Mouse (Mus musculus) heart, embryonic 10.5 days (tissue): ENCODE results near the gene Mat2a. TPM values are rescaled to one million over a fixed set of nuclear protein-coding genes. Genes with fewer than 3 reads are reported as not detected.

Source experiments
- DNase-seq: peaks from one replicate; pipeline ENCODE4 v3.0.0-alpha.2; 2017; ENCODE audit warnings: low spot score
- H3K27ac ChIP-seq: fragments of 300-500 bp; sonication (generic); 2 replicates; pipeline ENCODE4 v1.5.1; 2016; ENCODE audit warnings: mild to moderate bottlenecking
- H3K27me3 ChIP-seq: fragments of 300-500 bp; sonication (generic); 2 replicates; pipeline ENCODE4 v1.6.1; 2016; ENCODE audit warnings: mild to moderate bottlenecking; ENCODE audit not compliant: poor library complexity, insufficient read depth, severe bottlenecking
- H3K36me3 ChIP-seq: fragments of 300-500 bp; sonication (generic); 2 replicates; pipeline ENCODE4 v1.6.1; 2016; ENCODE audit warnings: mild to moderate bottlenecking, moderate library complexity
- H3K4me1 ChIP-seq: fragments of 300-500 bp; sonication (generic); 2 replicates; pipeline ENCODE4 v1.6.1; 2016; ENCODE audit warnings: mild to moderate bottlenecking
- H3K4me3 ChIP-seq: fragments of 300-500 bp; sonication (generic); 2 replicates; pipeline ENCODE4 v1.5.1; 2016; ENCODE audit warnings: mild to moderate bottlenecking, moderate library complexity
- H3K9me3 ChIP-seq: fragments of 300-500 bp; sonication (generic); 2 replicates; pipeline ENCODE4 v1.6.1; 2016; ENCODE audit warnings: mild to moderate bottlenecking, moderate library complexity
- WGBS: fragments of 180-500 bp; shearing (Covaris S2); methylation state at CpG from one replicate; pipeline ENCODE4 v1.1.7; 2016; 5-methylcytosine and 5-hydroxymethylcytosine counted together
- polyA plus RNA-seq: library from polyadenylated mRNA; unstranded; fragments of >200 nt; fragmentation: Nextera tagmentation; extraction: Ambion mirVana; gene quantifications from 2 replicates; pipeline ENCODE4 v1.2.1, GENCODE M21; 2016

The Mat2a gene
- polyA plus RNA-seq, 1 experiment from 2014 or later = 387 TPM

DNA sequence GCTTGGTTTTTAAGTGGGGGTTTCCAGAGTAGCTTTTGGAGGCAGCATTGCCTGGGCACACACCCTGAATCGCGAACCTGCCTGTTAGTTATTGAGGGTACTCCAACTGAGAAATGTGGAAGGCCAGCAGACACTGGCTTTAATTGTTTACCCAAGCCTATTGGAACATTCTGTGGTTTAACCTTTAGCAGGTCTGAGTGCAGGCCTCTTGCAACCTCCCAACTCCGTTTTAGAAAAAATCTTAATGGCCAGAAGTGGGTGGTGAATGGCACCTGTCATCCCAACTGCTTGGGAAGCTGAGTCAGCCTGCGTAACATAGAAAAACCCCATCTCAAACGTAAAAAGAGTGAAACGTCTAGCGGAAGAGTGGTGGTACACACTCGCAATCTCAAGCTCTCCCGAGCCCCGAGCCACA lies 42.5 kb downstream of the Mat2a start:
- H3K4me3 ChIP-seq = no peak overlapping the region
- 73% methylated on average over 10 of the region's 10 CpGs for WGBS
- 0 out of 2 replicates have a peak, but pooled peaks cover 6% of the 10 kb centered on the region for H3K4me1 ChIP-seq
- H3K36me3 ChIP-seq = no peaks in the 10 kb centered on the region
- no peaks in the 10 kb centered on the region for H3K9me3 ChIP-seq
- H3K27me3 ChIP-seq = no peaks in the 10 kb centered on the region
- no peak overlapping the region for H3K27ac ChIP-seq
- DNase-seq = no peak

DNA sequence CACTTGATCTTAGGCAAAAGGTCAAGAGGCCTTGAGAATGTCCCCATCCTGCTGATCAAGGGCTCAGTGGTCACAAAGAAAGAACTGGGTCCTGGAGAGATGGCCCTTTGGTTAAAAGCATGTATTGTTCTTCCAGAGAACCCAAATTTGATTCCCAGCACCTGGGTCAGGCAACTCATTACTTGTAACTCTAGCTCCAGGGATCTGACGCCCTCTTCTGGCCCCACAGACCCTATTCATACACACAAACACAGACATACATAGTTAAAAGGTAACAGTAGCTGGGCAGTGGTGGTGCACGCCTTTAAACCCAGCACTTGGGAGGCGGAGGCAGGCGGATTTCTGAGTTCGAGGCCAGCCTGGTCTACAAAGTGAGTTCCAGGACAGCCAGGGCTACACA lies 47.0 kb downstream of the Mat2a start:
- Histone ChIP-seq H3K4me1 (peaks cover 39% of the 10 kb centered on the region), H3K27ac (no peak overlapping the region), H3K36me3 (peaks cover 7% of the 10 kb centered on the region; the same call in 1 of the 2 replicates), H3K27me3 (no peaks in the 10 kb centered on the region), H3K9me3 (no peaks in the 10 kb centered on the region), H3K4me3 (no peak overlapping the region)
- 89% methylated on average over 5 of the region's 5 CpGs for WGBS
- DNase-seq = no peak

GRCm38 (mm10) chr6:72390795-72391521 lies 48.4 kb downstream of the Mat2a start:
- H3K27ac ChIP-seq = peak overlapping the region; percentile 97
- peaks cover 39% of the 10 kb centered on the region for H3K4me1 ChIP-seq
- WGBS = 8% methylated on average over 12 of the region's 12 CpGs
- peaks cover 17% of the 10 kb centered on the region; the same call in 1 of the 2 replicates for H3K36me3 ChIP-seq
- no peaks in the 10 kb centered on the region for H3K27me3 ChIP-seq
- no peaks in the 10 kb centered on the region for H3K9me3 ChIP-seq
- DNase-seq = peak; percentile 89
- peak overlapping the region; percentile 78 for H3K4me3 ChIP-seq

DNA sequence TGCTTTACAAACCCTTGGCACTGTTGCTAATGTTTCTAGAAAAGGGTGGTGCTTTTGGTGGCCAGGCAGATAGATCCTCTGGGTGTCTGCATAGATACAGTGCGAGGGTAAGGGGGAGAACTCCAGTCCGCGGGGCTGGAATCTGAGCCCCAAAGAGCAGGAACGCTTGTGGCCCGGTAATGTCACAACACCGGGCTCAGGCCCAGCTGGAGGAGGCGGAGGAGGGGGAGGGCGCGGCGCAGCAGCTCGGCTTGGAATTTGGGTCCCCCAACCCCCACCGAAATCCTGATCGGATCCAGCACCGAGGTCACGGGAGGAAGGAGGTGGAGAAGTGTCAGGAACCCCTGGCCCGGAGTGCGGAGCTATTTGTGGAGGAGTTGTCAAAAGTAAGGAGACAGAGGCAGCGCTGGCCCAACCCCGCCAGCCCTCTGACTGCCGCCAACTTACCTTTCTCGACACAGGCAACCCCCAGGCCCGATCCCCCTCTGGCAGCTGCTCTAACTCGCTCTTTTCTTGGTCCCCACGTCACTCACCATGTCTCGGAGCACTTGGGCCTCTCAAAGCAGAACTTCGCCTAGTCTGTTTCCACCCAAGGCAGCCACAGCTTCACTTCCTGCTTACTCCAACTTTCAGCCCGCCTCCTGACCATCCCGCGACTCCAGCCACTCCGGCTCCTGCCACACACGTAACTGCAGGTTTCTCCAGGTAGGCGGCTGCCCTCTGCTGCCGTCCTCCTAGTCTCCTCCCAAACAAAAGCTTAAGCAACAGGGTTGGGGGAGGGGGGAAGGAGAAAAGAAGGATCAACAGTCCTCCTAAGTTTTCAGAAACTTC lies 49.2 kb downstream of the Mat2a start, which contains the start of gene Vamp8:
Gene Vamp8 (minus strand): TSS at position 763 of the 831 bp plus-strand sequence.
- Histone ChIP-seq H3K9me3 (no peaks in the 10 kb centered on the region), H3K4me3 (peak within 1 kb of the TSS; percentile 78), H3K27me3 (no peaks in the 10 kb centered on the region), H3K4me1 (peaks cover 39% of the 10 kb centered on the region), H3K36me3 (peaks cover 24% of the 10 kb centered on the region), H3K27ac (peak within 1 kb of the TSS; percentile 97)
- peak; percentile 92 for DNase-seq
- WGBS = under 1% methylated on average over 33 of the region's 33 CpGs

DNA sequence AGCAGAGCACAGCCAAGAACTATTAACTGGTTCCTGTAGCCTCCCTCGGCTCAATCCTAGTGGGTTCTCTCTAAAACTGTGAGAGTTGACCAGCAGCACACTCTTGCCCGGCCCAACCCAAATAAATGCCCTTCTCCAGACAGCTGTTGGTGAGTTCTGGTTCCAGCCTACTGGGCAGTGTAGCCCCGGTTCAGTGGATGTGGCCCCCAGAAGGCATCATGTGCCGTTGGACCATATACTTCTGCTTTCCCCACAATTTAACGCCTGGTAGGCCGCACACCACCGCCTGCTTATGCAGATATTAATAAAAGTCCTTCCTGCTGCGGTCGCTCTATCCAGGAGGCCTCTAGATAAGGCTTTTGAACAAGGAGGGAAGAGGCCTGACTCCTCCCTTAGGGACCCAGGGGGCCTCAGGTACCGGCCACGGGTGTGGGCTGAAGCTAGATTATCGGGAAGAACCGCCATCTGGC lies 49.9 kb downstream of the Mat2a start:
- DNase-seq = no peak
- H3K4me1 ChIP-seq = peaks cover 39% of the 10 kb centered on the region
- peak overlapping the region; percentile 78 for H3K4me3 ChIP-seq
- no peaks in the 10 kb centered on the region for H3K9me3 ChIP-seq
- peak overlapping the region; percentile 97 for H3K27ac ChIP-seq
- no peaks in the 10 kb centered on the region for H3K27me3 ChIP-seq
- peaks cover 31% of the 10 kb centered on the region for H3K36me3 ChIP-seq
- 15% methylated on average over 13 of the region's 13 CpGs for WGBS

- H3K36me3 ChIP-seq = peaks cover 36% of the 10 kb centered on the region
- H3K27me3 ChIP-seq = no peaks in the 10 kb centered on the region
- H3K4me1 ChIP-seq = peaks cover 39% of the 10 kb centered on the region
- H3K9me3 ChIP-seq = no peaks in the 10 kb centered on the region
- DNase-seq = no peak
- WGBS = 77% methylated on average over 6 of the region's 6 CpGs
- H3K27ac ChIP-seq = peak overlapping the region; percentile 97
- peak overlapping the region; percentile 78 for H3K4me3 ChIP-seq
Observed at GRCm38 (mm10) chr6:72388791-72389329, 50.5 kb downstream of the Mat2a start.

DNA sequence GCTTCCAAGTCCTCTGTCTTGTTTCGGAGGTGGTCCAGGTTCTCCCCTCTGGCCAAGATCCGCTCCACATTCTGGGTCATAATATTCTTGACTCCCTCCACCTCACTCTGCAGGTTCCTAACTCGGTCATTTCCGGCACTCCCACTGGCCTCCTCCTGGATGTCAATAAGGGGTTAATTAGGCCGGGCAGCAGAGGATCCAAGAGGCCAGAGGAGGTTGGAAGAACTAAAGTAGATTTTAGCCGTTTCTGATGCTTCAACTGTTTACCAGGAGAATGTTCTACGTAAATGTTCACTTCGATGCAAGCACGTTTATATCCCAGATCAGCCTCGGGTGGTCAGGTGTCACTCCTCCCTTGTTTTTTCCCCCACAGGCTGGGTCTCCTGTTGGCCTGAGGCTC lies 51.1 kb downstream of the Mat2a start:
- Histone ChIP-seq H3K27me3 (no peaks in the 10 kb centered on the region), H3K36me3 (peaks cover 36% of the 10 kb centered on the region), H3K4me3 (no peak overlapping the region), H3K9me3 (no peaks in the 10 kb centered on the region), H3K4me1 (peaks cover 39% of the 10 kb centered on the region), H3K27ac (peak overlapping the region; percentile 97)
- no peak for DNase-seq
- WGBS = 64% methylated on average over 10 of the region's 10 CpGs

GRCm38 (mm10) chr6:72387816-72388215 lies 51.5 kb downstream of the Mat2a start:
- H3K36me3 ChIP-seq = peaks cover 36% of the 10 kb centered on the region
- H3K27ac ChIP-seq = no peak overlapping the region
- DNase-seq = no peak
- no peak overlapping the region for H3K4me3 ChIP-seq
- no peaks in the 10 kb centered on the region for H3K9me3 ChIP-seq
- H3K4me1 ChIP-seq = peaks cover 34% of the 10 kb centered on the region
- no peaks in the 10 kb centered on the region for H3K27me3 ChIP-seq
- WGBS = 86% methylated on average over 3 of the region's 3 CpGs

GRCm38 (mm10) chr6:72386561-72386960 lies 52.8 kb downstream of the Mat2a start:
- no peak overlapping the region for H3K4me3 ChIP-seq
- H3K4me1 ChIP-seq = peaks cover 34% of the 10 kb centered on the region
- DNase-seq = no peak
- H3K9me3 ChIP-seq = no peaks in the 10 kb centered on the region
- H3K27ac ChIP-seq = no peak overlapping the region
- no peaks in the 10 kb centered on the region for H3K27me3 ChIP-seq
- 93% methylated on average over 2 of the region's 2 CpGs for WGBS
- peaks cover 36% of the 10 kb centered on the region for H3K36me3 ChIP-seq

DNA sequence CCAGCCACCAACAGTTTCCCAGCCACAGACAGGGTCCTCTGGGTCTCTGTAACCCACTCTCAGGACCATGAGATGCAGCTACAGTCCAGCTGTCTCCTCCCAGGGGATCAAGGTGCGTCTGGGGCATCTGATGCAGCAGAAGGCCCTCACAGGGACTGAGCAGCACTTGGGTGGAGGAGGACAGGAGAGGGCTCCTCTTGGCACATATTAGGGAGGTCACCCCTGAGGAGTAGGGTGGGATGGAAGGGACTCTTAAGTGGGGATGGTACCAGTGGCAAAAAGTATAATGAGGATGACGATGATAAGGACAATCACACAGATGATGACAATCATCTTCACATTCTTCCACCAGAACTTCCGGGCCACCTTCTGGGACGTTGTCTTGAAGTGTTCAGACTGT lies 54.1 kb downstream of the Mat2a start:
- no peak for DNase-seq
- Histone ChIP-seq H3K9me3 (no peaks in the 10 kb centered on the region), H3K4me3 (no peak overlapping the region), H3K27ac (no peak overlapping the region), H3K27me3 (no peaks in the 10 kb centered on the region), H3K4me1 (peaks cover 28% of the 10 kb centered on the region), H3K36me3 (peaks cover 36% of the 10 kb centered on the region)
- WGBS = 68% methylated on average over 4 of the region's 4 CpGs

- Histone ChIP-seq H3K27ac (no peak overlapping the region), H3K36me3 (peaks cover 35% of the 10 kb centered on the region), H3K9me3 (no peaks in the 10 kb centered on the region), H3K4me3 (no peak overlapping the region), H3K27me3 (peaks cover 5% of the 10 kb centered on the region; the same call in 1 of the 2 replicates), H3K4me1 (peaks cover 21% of the 10 kb centered on the region)
- WGBS = 86% methylated on average over 7 of the region's 7 CpGs
- DNase-seq = no peak
Observed at GRCm38 (mm10) chr6:72383952-72384351, 55.4 kb downstream of the Mat2a start.

DNA sequence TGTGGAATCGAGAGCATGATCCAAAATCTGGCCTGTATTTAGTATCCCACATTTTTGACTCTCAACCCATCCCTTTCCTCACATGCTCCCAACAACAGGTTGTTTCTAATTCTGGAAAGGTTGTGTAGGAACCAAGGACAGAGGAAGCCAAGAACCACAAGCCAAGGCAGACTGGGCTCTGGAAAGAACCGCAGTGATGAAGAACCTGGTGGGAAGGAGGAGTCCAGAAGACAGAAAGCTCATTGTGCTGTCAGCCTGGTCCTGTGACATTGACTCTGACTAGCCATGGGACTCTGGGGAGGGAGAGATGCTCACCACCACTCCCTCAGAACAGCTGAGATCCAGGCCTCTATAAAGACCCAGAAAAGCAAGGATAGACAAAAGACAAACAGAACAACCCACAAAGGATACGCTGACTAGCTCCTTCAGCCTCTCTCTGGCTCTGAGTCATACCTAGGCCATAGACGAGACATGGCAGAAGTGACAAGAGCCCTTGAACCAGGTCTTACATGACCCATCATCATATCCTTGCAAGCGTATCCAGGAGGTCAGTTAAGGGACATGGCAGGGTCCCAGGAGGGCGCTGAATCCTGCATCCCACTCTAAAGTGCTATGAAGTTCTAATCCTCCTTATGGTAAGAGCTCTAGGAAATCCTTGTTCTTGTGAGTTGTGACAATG lies 56.1 kb downstream of the Mat2a start:
- H3K9me3 ChIP-seq = no peaks in the 10 kb centered on the region
- peaks cover 32% of the 10 kb centered on the region for H3K36me3 ChIP-seq
- peaks cover 14% of the 10 kb centered on the region for H3K4me1 ChIP-seq
- WGBS = 83% methylated on average over 6 of the region's 6 CpGs
- no peak for DNase-seq
- H3K4me3 ChIP-seq = no peak overlapping the region
- peak overlapping the region; percentile 32; the same call in 1 of the 2 replicates for H3K27ac ChIP-seq
- H3K27me3 ChIP-seq = peaks cover 5% of the 10 kb centered on the region; the same call in 1 of the 2 replicates
